Mouse (Mus musculus) T-cell, adult 2 months (primary cell): ENCODE data around the gene Phactr3.
"Not testable (repeated sequence)": the region's sequence is repeated elsewhere in the genome, so short reads cannot be mapped to it uniquely, and the experiment has no call there.

Source experiments
- DNase-seq: peaks from one replicate; pipeline ENCODE4 v3.0.0; 2022; ENCODE audit warnings: low spot score

The Phactr3 gene

GRCm38 (mm10) chr2:178337878-178338277, 219.1 kb downstream of the Phactr3 start:
- no peak for DNase-seq

GRCm38 (mm10) chr2:178339044-178339443, 220.3 kb downstream of the Phactr3 start:
- DNase-seq = no peak

GRCm38 (mm10) chr2:178342105-178342504, 223.3 kb downstream of the Phactr3 start:
- not testable (repeated sequence) for DNase-seq

- no peak for DNase-seq
Observed at GRCm38 (mm10) chr2:178342597-178342996, 223.8 kb downstream of the Phactr3 start.
